ENCODE assay signal across 8 mouse cellular contexts in the genomic region with DNA sequence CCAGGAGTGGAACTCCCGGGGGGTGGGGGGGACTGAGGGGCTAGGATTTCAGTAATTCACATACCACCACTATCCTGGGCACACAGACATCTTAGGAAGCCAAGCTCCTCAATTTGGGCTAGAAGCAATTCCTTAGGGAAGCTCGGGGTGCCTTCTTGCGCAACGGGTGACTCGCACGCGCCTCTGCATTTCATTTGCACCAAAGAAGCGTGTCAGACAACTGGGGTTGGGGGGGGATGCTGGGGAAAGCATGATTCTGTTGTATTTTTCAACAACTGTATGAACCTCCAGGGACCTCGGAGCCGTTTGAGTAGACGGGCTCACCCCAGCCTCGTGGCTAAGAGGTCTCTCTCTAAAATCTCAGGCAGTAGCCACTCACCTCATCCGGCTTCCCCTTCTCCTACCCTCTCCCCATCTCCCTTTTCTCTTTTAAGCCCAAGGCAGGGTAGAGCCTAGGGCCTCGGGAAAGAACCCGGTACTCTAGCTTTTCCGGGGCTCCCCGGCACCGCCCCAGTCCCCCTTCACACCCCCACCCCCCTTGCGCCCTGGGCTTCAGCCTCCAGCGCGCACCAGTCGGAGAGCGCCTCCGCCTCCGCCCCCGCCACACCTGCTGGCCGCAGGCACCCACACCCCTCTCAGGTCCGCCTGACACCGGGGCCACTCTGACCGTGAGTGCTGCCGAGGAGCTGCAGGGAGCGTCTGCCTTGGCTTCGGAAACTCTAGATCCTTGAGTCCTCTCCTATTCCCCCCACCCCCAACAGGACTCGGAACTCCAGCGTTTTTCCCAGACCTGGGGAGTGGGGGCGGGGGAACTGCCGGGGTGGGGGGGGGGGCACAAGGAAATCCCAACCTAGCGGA. TPM values are rescaled to one million over a fixed set of nuclear protein-coding genes. Genes with fewer than 3 reads are reported as not detected.
DNase-seq lines count a peak whose midpoint lies in the region; ATAC-seq and TF ChIP-seq lines count a peak whose summit lies in the region.

No protein-coding gene starts in this region.

- TF ChIP-seq CTCF in C2C12 (IDR thresholded peaks at IDR 0.05; ENCODE audit: control insufficient read depth, insufficient read depth, insufficient read length) = no peak

- no peak for ATAC-seq in forebrain, embryonic 12.5 days (ENCODE audit: low FRiP score)
- no peak for ATAC-seq in liver, embryonic 13.5 days (ENCODE audit: low read depth)

- H3ac ChIP-seq in C2C12 (ENCODE audit: control insufficient read depth, insufficient read length, low read depth) = no peak overlapping the region

- H3K9me3 ChIP-seq in forebrain, embryonic 12.5 days = no peaks in the 10 kb centered on the region
- no peaks in the 10 kb centered on the region for H3K9me3 ChIP-seq in liver, embryonic 13.5 days (replicated peaks)

- no peaks in the 10 kb centered on the region for H3K79me3 ChIP-seq in C2C12 (ENCODE audit: low read depth)

- no peak overlapping the region for H3K27ac ChIP-seq in forebrain, embryonic 12.5 days
- H3K27ac ChIP-seq in liver, embryonic 13.5 days = no peak overlapping the region

- DNase-seq in frontal cortex, postnatal 36 days (ENCODE audit: low spot score in 2 of 2) = peak; percentile 12 to 25
- DNase-seq in frontal cortex, postnatal 25 days (ENCODE audit: low spot score in 2 of 2) = no peak
- no peak for DNase-seq in liver, embryonic 13.5 days
- DNase-seq in urinary bladder, postnatal 36 days (ENCODE audit: low spot score in 2 of 2) = no peak
- no peak for DNase-seq in gastrocnemius, adult 8-10 months (ENCODE audit: low spot score in 2 of 2)
- no peak for DNase-seq in layer of hippocampus, adult 8-10 months (ENCODE audit: low spot score in 2 of 2)

- H3K36me3 ChIP-seq in C2C12 (ENCODE audit: control insufficient read depth, insufficient read depth) = no peaks in the 10 kb centered on the region
- H3K36me3 ChIP-seq in forebrain, embryonic 12.5 days (replicated peaks) = no peaks in the 10 kb centered on the region
- no peaks in the 10 kb centered on the region for H3K36me3 ChIP-seq in liver, embryonic 13.5 days

- H3K4me3 ChIP-seq in C2C12 (ENCODE audit: insufficient read depth, poor library complexity, severe bottlenecking) = no peak overlapping the region
- peak overlapping the region; percentile 56 for H3K4me3 ChIP-seq in forebrain, embryonic 12.5 days (replicated peaks)
- H3K4me3 ChIP-seq in liver, embryonic 13.5 days (replicated peaks) = no peak overlapping the region

- 1% methylated on average over 37 of the region's 38 CpGs for WGBS in forebrain, embryonic 12.5 days
- WGBS in liver, embryonic 13.5 days (ENCODE audit: insufficient replicate concordance) = 3% methylated on average over 36 of the region's 38 CpGs

- no peaks in the 10 kb centered on the region for H3K79me2 ChIP-seq in C2C12 (ENCODE audit: control insufficient read depth, insufficient read depth)

- peaks cover 31% of the 10 kb centered on the region for H3K4me1 ChIP-seq in forebrain, embryonic 12.5 days
- H3K4me1 ChIP-seq in liver, embryonic 13.5 days (replicated peaks) = peaks cover 15% of the 10 kb centered on the region

- peak overlapping the region; percentile 57 for H3K9ac ChIP-seq in forebrain, embryonic 12.5 days
- no peak overlapping the region for H3K9ac ChIP-seq in liver, embryonic 13.5 days

- H3K27me3 ChIP-seq in C2C12 (ENCODE audit: control insufficient read depth, insufficient read depth, insufficient read length) = peaks cover 39% of the 10 kb centered on the region
- peaks cover 52% of the 10 kb centered on the region for H3K27me3 ChIP-seq in forebrain, embryonic 12.5 days
- peaks cover 77% of the 10 kb centered on the region for H3K27me3 ChIP-seq in liver, embryonic 13.5 days

- H3K4me2 ChIP-seq in forebrain, embryonic 12.5 days = peak overlapping the region; percentile 97
- H3K4me2 ChIP-seq in liver, embryonic 13.5 days = peak overlapping the region; percentile 8; the same call in 1 of the 2 replicates

TF ChIP-seq in C2C12, 6 proteins besides CTCF, POLR2A, EP300 and RAD21:
- TF ChIP-seq FOSL1 (IDR thresholded peaks at IDR 0.05; ENCODE audit: insufficient read depth, low read length, poor library complexity, severe bottlenecking) = no peak
- peak; percentile 56 for TF ChIP-seq CEBPB (IDR thresholded peaks at IDR 0.05; ENCODE audit: low read depth)
- TF ChIP-seq MYOG (IDR thresholded peaks at IDR 0.05; ENCODE audit: control insufficient read depth, extremely low read depth, insufficient read length) = no peak
- no peak for TF ChIP-seq USF1 (IDR thresholded peaks at IDR 0.05; ENCODE audit: low read depth)
- no peak for TF ChIP-seq MAX (IDR thresholded peaks at IDR 0.05)
- TF ChIP-seq MYOD1 (IDR thresholded peaks at IDR 0.05; ENCODE audit: control insufficient read depth, insufficient read length, low read depth) = no peak

RNA-seq across cellular contexts. Expression of a gene that starts 1.5 kb away (rescaled TPM):
- not detected for polyA plus RNA-seq in C2C12 (2012; fragmentation: generic; extraction: Trizol)
- 1.7 and 3.0 TPM in 2 replicates for polyA plus RNA-seq in forebrain, embryonic 12.5 days (2016; fragmentation: Nextera tagmentation; extraction: Ambion mirVana)
- polyA plus RNA-seq in liver, embryonic 13.5 days (2015; fragmentation: Nextera tagmentation; extraction: Ambion mirVana) = 0.05 TPM in 1 of 2 replicates, not detected in the other
- total RNA-seq in gastrocnemius, adult 8-10 months (2022) = under 1 TPM; 0.08 to 0.47 (median 0.19) TPM
- total RNA-seq in layer of hippocampus, adult 8-10 months (2022) = 10 to 100 TPM; 10.2 to 14.0 (median 12.2) TPM

Comparison
In these comparisons a context has a peak if more than half of its experiments do, and no peak if none do; other contexts are left out.
1. DNase-seq: peak in frontal cortex, postnatal 36 days (2 of 2); none in frontal cortex, postnatal 25 days (0 of 2), liver, embryonic 13.5 days (single experiment), urinary bladder, postnatal 36 days (0 of 2), gastrocnemius, adult 8-10 months (0 of 2) and layer of hippocampus, adult 8-10 months (0 of 2).